Mouse (Mus musculus) frontal cortex, postnatal 14 days (tissue): ENCODE data around the gene Cdc26.

Experiments used
- DNase-seq, 2 experiments: peaks; one replicate each; pipeline ENCODE4 v3.0.0; 2022; ENCODE audit warnings: low spot score in 2 of 2

Gene Cdc26

GRCm38 (mm10) chr4:62408601-62409282 is at the start of gene Cdc26, which contains the start of gene Prpf4:
TSS of gene Cdc26 (minus strand) at chr4:62408642.
TSS of gene Prpf4 (plus strand) at chr4:62408797.
- peak; percentile 98 for DNase-seq

DNA sequence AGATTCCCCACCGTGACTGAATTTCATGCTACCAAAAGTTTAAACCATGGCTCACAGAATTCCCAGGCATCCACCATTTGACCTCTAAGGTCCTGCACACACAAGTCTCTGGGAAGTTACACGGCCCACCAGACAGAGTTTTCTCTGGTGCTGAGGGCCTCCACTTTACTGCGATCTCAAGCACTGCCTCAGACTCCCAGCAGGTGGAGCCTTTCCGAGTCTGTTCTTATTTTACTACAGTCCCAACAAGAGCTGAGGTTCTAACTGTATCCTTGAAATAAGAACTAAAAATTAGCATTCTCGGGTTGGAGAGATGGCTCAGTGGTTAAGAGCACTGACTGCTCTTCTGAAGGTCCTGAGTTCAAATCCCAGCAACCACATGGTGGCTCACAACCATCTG is 46.6 kb upstream of the Cdc26 start:
- DNase-seq, result peak in 1 of 2 experiments; percentile 29

- DNase-seq, result no peak
Observed at GRCm38 (mm10) chr4:62440986-62441385, 32.5 kb upstream of the Cdc26 start.

GRCm38 (mm10) chr4:62440544-62440943 is 32.1 kb upstream of the Cdc26 start:
- no peak for DNase-seq

DNA sequence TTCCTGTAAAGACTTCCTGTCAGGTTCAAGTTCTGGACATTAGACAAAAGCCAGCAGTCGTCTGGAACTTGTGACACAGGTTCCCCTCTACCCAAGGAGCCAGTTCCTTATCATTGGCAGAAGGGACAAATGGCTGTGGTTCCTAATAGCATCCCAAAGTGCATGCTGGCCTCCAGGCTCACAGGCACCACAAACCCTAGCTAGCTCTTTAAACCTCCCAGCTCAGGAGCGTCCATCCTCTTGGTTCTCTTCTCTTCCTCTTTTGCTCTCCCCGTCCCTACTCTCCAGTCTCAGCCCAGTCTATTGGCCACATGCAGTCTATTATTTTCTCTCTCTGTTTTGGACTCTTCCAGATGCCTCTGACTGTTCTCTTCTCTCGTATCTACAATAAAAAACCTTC is 31.4 kb upstream of the Cdc26 start:
- no peak for DNase-seq

DNA sequence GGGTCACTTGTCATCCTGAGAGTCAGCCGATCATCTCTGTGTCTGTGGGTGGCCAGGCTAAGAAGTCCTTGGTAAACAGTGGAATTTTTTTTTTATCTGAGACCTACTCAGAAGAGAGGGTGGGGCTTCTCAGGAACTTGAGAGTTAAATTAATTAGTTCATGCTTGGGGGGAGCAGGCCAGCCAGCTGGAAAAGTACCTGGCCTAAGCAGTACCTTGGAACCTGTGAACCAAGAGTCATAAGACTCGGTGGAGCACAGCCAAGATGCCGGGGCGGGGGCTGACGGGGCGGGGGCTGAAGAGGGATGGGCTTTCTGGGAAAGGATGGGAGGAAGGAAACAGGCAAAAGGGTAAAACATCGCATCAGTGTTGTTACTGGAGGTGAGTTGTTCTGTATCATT is 29.4 kb upstream of the Cdc26 start:
- DNase-seq, result no peak

- no peak for DNase-seq
Observed at GRCm38 (mm10) chr4:62437256-62437778, 28.9 kb upstream of the Cdc26 start.

DNA sequence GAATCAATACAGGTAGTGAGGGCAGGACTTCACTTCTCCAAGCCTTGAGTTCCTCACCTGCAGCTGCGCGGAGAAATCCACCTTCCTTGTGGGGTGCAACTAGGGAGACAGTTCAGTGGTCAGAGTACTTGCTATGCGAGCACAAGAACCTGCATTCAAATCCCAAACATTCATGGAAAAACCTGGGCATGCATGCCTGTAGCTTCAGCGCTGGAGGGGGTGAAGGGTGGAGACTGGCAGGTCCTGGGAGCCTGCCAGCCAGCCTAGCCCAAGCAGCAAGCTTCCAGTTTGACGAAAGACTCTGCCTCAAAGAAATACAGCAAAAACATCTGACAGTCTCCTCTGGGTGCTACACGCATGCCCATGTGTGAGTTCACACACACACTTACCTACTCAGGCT is 26.6 kb upstream of the Cdc26 start, which contains the start of gene Rnf183:
TSS of gene Rnf183 (minus strand) at position 172 of the 400 bp plus-strand sequence.
- no peak for DNase-seq

DNA sequence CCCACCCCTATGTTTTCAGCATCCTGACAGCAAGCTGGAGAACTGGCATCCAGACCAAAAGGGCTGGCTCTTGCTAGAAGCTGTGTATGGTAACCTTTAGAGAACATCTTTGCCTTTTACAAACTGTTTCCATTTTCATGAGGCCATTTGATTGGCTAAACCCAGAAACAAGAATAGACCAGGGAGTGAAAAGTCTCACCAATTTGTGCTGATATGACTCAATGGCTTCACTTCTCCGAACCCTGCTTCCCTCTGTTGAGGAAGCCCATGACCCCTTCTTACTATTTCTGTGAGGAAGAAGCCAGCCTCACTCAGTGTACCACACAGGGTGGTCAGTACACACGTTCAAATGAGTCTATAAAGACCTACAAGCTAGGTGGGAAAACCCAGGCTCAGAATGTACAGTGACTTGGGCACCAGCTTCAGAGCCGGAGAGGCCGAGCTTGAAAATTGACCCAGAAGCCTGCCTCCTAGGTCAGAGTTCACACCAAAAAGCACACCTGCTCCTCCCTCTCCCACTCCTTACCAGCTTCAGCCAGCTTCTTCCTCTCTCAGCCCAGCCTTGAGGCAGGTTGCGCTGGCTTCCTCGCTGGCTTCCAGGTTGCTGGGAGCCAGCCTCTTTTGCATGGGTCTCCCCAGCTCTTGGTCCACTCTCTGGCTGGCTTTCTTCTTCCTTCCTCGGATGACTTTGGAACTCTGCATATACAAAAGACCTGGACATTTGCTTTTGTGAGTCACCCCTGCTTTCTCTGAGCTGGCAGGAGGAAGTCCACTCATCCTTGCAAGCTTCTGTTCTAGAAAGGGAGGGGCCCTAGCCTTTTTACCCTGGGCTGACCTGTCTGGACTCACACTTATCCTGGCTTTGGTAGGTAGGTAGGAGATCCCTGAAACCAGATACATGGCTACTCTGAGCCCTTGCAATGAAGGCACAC is 25.8 kb upstream of the Cdc26 start:
- DNase-seq, result no peak

GRCm38 (mm10) chr4:62431522-62431921 is 23.1 kb upstream of the Cdc26 start:
- DNase-seq, result no peak

- DNase-seq, result no peak
Observed at GRCm38 (mm10) chr4:62430678-62431077, 22.2 kb upstream of the Cdc26 start.

DNA sequence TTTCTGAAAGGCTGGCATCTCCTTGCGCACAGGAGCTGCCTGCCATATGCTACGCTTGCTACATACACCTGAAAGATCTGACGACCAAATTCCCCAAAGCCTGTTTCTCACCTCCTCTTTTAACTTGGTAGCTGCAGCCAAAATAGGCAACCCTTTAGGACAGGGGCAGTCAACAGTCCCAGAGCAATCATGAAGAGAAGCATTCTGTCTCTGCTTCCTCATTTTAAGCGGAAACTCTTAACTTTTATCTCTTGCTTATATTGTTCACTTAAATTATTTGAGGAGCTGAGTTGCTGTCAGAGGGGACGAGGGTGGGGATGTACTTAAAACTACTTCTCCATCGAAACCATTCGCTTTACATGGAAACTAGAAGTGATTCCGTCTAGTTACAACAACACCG is 21.2 kb upstream of the Cdc26 start:
- no peak for DNase-seq

- no peak for DNase-seq
Observed at GRCm38 (mm10) chr4:62427978-62428758, 19.7 kb upstream of the Cdc26 start.

DNA sequence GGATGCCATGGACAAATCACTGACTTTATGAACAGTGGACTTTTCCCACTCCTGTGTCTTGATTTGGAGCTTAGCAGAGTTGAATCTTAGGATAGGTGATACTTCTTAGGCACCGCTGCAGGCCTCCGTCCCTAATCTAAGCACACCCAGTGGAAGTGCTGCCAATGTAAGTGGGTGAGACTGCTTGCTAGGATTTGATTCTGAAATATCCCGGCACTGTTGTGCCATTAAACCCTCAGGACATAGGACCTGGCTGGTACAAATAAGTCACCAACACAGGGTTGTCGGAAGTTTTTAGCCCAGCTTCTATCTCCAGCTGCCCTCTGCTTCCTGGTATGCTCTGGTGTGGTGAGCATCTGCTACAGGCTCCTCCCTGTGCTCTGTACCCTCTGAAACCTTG is 17.4 kb upstream of the Cdc26 start:
- DNase-seq, result no peak

- no peak for DNase-seq
Observed at GRCm38 (mm10) chr4:62419091-62419490, 10.6 kb upstream of the Cdc26 start.

GRCm38 (mm10) chr4:62418448-62418847 is 10.0 kb upstream of the Cdc26 start:
- DNase-seq, result no peak

DNA sequence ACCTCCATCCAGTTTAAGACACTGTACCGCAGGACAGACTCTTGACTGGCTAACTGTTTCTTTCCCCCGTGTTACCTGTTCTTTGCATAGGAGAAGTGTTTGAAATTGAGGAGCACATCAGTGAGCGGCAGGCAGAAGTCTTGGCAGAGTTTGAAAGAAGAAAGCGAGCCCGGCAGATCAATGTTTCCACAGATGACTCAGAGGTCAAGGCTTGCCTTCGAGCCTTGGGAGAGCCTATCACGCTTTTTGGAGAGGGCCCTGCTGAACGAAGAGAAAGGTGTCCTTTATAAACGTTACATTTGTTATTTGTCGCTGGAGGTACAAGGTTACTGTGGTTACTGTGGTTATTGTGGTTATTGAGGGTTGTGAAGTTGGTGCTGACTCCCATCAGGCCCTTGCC is 3.2 kb upstream of the Cdc26 start:
- no peak for DNase-seq

DNA sequence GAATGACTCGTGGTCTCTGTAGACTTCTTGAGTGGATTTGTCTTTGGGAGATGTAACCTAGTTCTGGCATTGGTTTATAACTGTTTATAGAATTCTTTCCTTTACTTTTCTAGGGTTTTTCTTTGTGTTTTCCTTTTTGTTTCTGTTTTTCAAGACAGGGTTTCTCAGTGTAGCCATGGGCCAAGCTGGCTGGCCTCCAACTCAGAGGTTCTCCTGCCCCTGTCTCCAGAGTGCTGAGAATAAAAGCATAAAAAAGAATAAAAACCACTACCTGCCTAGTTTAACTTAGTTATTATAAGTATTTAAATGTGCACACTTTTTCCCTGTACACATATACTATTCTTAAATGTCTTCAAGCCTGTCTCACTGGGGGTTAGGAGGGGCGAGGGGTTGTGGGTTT is 1.9 kb upstream of the Cdc26 start:
- DNase-seq, result no peak

- no peak for DNase-seq
Observed at GRCm38 (mm10) chr4:62409615-62410014, 1.2 kb upstream of the Cdc26 start.

GRCm38 (mm10) chr4:62407730-62408582 is 486 bp downstream of the Cdc26 start:
- DNase-seq, result peak; percentile 23 to 38

DNA sequence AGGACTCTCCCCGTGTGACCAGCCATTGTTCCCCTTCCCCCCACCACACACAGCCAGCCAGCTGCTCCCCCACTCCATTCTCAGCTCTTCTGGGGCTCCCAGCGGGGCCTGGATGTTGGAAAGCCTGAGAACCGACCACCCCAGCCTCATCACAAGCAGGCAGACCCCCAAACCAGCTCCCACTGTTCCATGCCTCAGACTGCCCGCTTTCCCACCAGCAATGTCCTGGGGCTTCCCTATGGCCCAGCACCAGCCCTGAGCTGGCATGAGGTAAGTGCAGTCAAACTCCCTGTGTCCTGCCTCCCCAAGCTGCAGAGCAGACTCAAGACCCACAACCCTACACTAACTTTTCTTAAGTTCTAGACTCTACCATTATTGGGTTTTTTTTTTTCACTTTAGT is 2.3 kb downstream of the Cdc26 start:
- DNase-seq, result no peak
